Mouse (Mus musculus): ENCODE data around the gene Rab35. TPM values are rescaled to one million over a fixed set of nuclear protein-coding genes. Genes with fewer than 3 reads are reported as not detected.

Gene Rab35
- polyA plus RNA-seq, 1 experiment from 2014 or later, result 17.0 TPM

DNA sequence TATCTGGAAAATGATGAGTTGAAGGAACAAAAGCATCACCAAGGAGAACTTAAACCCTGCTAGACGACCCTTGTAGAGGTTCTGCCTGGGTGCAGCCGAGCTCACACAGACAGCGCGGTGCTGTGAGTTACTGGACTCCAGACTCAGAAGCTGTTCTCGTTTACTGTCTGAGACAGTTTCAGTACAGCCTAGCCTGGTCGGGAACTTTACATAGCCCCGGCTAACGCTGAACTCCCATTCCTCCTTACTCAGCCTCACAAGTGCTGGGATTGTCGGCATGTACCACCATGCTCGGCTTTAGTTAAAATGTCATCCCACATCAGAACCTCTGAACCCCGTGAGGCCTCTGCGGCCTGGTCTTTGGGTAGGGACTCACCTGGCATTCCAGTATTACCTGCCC lies 37.3 kb downstream of the Rab35 start:
- Histone ChIP-seq H3K27me3 (peaks cover 5% of the 10 kb centered on the region; the same call in 1 of the 2 replicates), H3K9me3 (no peaks in the 10 kb centered on the region), H3K27ac (no peak overlapping the region), H3K9ac (no peak overlapping the region), H3K36me3 (no peaks in the 10 kb centered on the region), H3K4me3 (no peak overlapping the region), H3K4me1 (no peaks in the 10 kb centered on the region), H3K4me2 (no peak overlapping the region)
- no peak for ATAC-seq (ENCODE audit: insufficient number of reproducible peaks, low FRiP score, low TSS enrichment, low read depth)
- WGBS, result 85% methylated on average over 12 of the region's 12 CpGs

GRCm38 (mm10) chr5:115669974-115670373 lies 38.3 kb downstream of the Rab35 start:
- no peak overlapping the region for H3K9ac ChIP-seq
- H3K4me1 ChIP-seq, result no peaks in the 10 kb centered on the region
- 85% methylated on average over 11 of the region's 11 CpGs for WGBS
- no peak overlapping the region for H3K4me3 ChIP-seq
- no peak overlapping the region for H3K4me2 ChIP-seq
- H3K27me3 ChIP-seq, result peaks cover 5% of the 10 kb centered on the region; the same call in 1 of the 2 replicates
- no peak for ATAC-seq (ENCODE audit: insufficient number of reproducible peaks, low FRiP score, low TSS enrichment, low read depth)
- H3K36me3 ChIP-seq, result no peaks in the 10 kb centered on the region
- H3K27ac ChIP-seq, result no peak overlapping the region
- no peaks in the 10 kb centered on the region for H3K9me3 ChIP-seq

DNA sequence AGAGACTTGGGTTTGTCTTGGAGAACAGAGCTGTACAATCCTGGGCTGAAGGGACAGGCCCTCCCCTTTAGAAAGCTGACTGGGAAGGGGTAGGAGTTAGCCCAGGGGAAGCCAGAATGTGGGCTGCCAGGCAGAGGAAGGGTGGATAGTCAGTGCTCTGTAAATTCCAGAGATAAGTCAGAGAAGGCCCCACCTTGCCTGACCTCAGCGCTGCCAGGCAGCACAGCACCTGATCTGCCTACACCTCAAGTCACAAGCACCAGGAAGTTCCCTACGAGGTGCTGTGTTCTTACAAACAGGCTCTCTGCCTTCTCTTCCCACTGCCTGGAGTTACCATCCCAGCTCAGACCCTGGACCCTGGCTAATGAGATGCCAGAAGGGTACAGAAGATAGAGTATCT lies 38.7 kb downstream of the Rab35 start:
- H3K9ac ChIP-seq, result no peak overlapping the region
- H3K4me1 ChIP-seq, result no peaks in the 10 kb centered on the region
- peaks cover 5% of the 10 kb centered on the region; the same call in 1 of the 2 replicates for H3K27me3 ChIP-seq
- H3K27ac ChIP-seq, result no peak overlapping the region
- no peak overlapping the region for H3K4me2 ChIP-seq
- H3K36me3 ChIP-seq, result no peaks in the 10 kb centered on the region
- 70% methylated on average over 2 of the region's 2 CpGs for WGBS
- H3K9me3 ChIP-seq, result no peaks in the 10 kb centered on the region
- H3K4me3 ChIP-seq, result no peak overlapping the region
- no peak for ATAC-seq (ENCODE audit: insufficient number of reproducible peaks, low FRiP score, low TSS enrichment, low read depth)

DNA sequence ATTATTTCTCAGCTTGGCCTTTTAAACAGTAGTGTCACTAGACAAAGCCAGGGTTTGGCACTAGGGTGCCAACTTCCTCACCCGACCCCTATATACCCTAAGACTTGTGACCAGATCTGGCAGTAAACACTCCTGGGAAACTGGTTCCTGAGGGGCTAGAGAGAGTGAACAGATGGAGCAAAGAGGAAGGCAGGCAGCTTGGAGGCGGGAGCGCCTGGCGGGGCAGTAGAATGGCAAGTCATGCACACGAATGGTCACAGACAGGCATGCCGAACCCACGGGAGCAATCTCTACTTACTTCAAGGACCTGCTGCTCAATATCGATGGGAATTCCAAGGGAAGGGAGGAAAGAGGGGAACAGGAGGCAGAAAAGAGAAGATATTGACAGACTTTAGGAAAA lies 40.1 kb downstream of the Rab35 start:
- no peak for ATAC-seq (ENCODE audit: insufficient number of reproducible peaks, low FRiP score, low TSS enrichment, low read depth)
- H3K4me3 ChIP-seq, result no peak overlapping the region
- H3K9ac ChIP-seq, result no peak overlapping the region
- H3K27ac ChIP-seq, result no peak overlapping the region
- no peak overlapping the region for H3K4me2 ChIP-seq
- no peaks in the 10 kb centered on the region for H3K9me3 ChIP-seq
- H3K27me3 ChIP-seq, result peaks cover 5% of the 10 kb centered on the region; the same call in 1 of the 2 replicates
- WGBS, result 65% methylated on average over 8 of the region's 8 CpGs
- H3K36me3 ChIP-seq, result no peaks in the 10 kb centered on the region
- H3K4me1 ChIP-seq, result no peaks in the 10 kb centered on the region

DNA sequence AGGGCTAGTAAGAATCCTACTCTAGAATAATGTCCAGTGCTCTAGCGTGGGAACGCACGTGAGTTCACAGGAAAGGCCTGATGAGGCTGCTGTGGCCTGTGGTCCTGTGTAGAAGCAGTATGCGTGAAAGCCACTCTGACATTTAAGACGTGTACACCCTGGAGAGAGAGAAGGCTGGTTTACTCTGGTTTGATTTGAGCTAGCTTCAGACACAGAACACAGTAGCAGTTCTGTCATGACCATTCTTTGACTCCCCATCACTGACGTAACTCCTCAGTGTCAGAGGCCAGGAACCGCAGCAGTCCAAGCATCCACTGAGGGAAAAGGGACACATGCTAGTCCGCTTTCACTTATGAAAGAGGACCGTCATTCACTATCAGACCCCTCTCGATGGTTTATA lies 53.4 kb downstream of the Rab35 start:
- no peaks in the 10 kb centered on the region for H3K9me3 ChIP-seq
- no peak overlapping the region for H3K9ac ChIP-seq
- no peaks in the 10 kb centered on the region for H3K4me1 ChIP-seq
- 84% methylated on average over 10 of the region's 10 CpGs for WGBS
- no peak overlapping the region for H3K4me2 ChIP-seq
- no peak overlapping the region for H3K4me3 ChIP-seq
- ATAC-seq (ENCODE audit: insufficient number of reproducible peaks, low FRiP score, low TSS enrichment, low read depth), result no peak
- H3K27me3 ChIP-seq, result no peaks in the 10 kb centered on the region
- no peaks in the 10 kb centered on the region for H3K36me3 ChIP-seq
- no peak overlapping the region for H3K27ac ChIP-seq

GRCm38 (mm10) chr5:115686716-115687115 lies 55.0 kb downstream of the Rab35 start:
- 50% methylated on average over 7 of the region's 7 CpGs for WGBS
- no peaks in the 10 kb centered on the region for H3K4me1 ChIP-seq
- no peak overlapping the region for H3K4me2 ChIP-seq
- no peak for ATAC-seq (ENCODE audit: insufficient number of reproducible peaks, low FRiP score, low TSS enrichment, low read depth)
- no peaks in the 10 kb centered on the region for H3K36me3 ChIP-seq
- H3K4me3 ChIP-seq, result no peak overlapping the region
- no peak overlapping the region for H3K27ac ChIP-seq
- H3K9me3 ChIP-seq, result no peaks in the 10 kb centered on the region
- no peaks in the 10 kb centered on the region for H3K27me3 ChIP-seq
- H3K9ac ChIP-seq, result no peak overlapping the region

GRCm38 (mm10) chr5:115693271-115693670 lies 61.6 kb downstream of the Rab35 start:
- no peaks in the 10 kb centered on the region for H3K36me3 ChIP-seq
- H3K4me2 ChIP-seq, result no peak overlapping the region
- no peaks in the 10 kb centered on the region for H3K9me3 ChIP-seq
- no peak overlapping the region for H3K4me3 ChIP-seq
- H3K9ac ChIP-seq, result no peak overlapping the region
- WGBS, result 65% methylated on average over 3 of the region's 3 CpGs
- H3K27ac ChIP-seq, result no peak overlapping the region
- no peaks in the 10 kb centered on the region for H3K27me3 ChIP-seq
- no peaks in the 10 kb centered on the region for H3K4me1 ChIP-seq
- no peak for ATAC-seq (ENCODE audit: insufficient number of reproducible peaks, low FRiP score, low TSS enrichment, low read depth)

DNA sequence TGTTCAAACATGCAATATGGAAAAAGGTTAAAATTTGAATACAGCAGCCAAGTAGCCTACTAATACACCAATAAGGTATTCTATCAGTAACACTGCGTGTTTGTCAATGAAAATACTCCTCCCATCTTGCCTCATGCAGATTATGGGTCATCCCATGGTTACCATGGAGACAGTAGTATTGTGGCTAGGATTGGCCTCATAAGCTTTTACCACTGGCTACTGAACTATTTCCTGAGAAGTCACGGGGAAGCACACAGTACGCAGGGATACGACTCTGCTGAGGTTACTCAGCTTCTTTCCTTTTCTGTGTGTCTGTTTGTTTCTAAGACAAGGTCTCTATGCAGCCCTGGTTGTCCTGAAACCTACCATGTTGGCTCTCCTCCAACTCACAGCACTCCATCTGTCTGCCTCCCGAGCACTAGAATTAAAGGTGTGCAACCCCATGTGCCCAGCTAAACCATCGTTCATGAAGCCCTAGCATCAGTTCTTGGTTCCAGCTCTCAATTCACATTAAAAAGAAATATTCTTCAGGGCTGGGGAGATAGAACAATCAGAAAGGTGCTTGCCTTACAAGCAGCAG lies 63.6 kb downstream of the Rab35 start:
- Histone ChIP-seq H3K4me3 (no peak overlapping the region), H3K27me3 (0 out of 2 replicates have a peak, but pooled peaks cover 3% of the 10 kb centered on the region), H3K9ac (no peak overlapping the region), H3K9me3 (no peaks in the 10 kb centered on the region), H3K4me1 (0 out of 2 replicates have a peak, but pooled peaks cover 3% of the 10 kb centered on the region), H3K36me3 (no peaks in the 10 kb centered on the region), H3K4me2 (no peak overlapping the region), H3K27ac (no peak overlapping the region)
- ATAC-seq (ENCODE audit: insufficient number of reproducible peaks, low FRiP score, low TSS enrichment, low read depth), result no peak
- 74% methylated on average over 6 of the region's 6 CpGs for WGBS

- Histone ChIP-seq H3K9ac (no peak overlapping the region), H3K27me3 (0 out of 2 replicates have a peak, but pooled peaks cover 3% of the 10 kb centered on the region), H3K27ac (no peak overlapping the region), H3K9me3 (no peaks in the 10 kb centered on the region), H3K4me2 (no peak overlapping the region), H3K4me1 (0 out of 2 replicates have a peak, but pooled peaks cover 3% of the 10 kb centered on the region), H3K36me3 (no peaks in the 10 kb centered on the region), H3K4me3 (no peak overlapping the region)
- 73% methylated on average over 5 of the region's 5 CpGs for WGBS
- no peak for ATAC-seq (ENCODE audit: insufficient number of reproducible peaks, low FRiP score, low TSS enrichment, low read depth)
Observed at GRCm38 (mm10) chr5:115696811-115697210, 65.1 kb downstream of the Rab35 start.

Small RNAs within 50 kb of the gene (microRNA-seq; reads per million reads assigned to microRNA genes)
- not detected for gene Mir7030

Other genes with a start within 250 kb of the Rab35 start
- gene Msi1, start 202.3 kb upstream of the Rab35 start, polyA plus RNA-seq (2015; fragmentation: Nextera tagmentation; extraction: Ambion mirVana), result 8.2 and 8.4 TPM in 2 replicates
- gene Pla2g1b, start 165.6 kb upstream of the Rab35 start, polyA plus RNA-seq (2015; fragmentation: Nextera tagmentation; extraction: Ambion mirVana), result not detected in 2 replicates
- 24.9 and 26.5 TPM in 2 replicates for gene Sirt4, start 147.2 kb upstream of the Rab35 start, polyA plus RNA-seq (2015; fragmentation: Nextera tagmentation; extraction: Ambion mirVana)
- 52.6 and 55.7 TPM in 2 replicates for gene Pxn, start 125.2 kb upstream of the Rab35 start, polyA plus RNA-seq (2015; fragmentation: Nextera tagmentation; extraction: Ambion mirVana)
- gene Rplp0, start 72.4 kb upstream of the Rab35 start, polyA plus RNA-seq (2015; fragmentation: Nextera tagmentation; extraction: Ambion mirVana), result 1,505 and 1,752 TPM in 2 replicates
- 32.9 and 36.3 TPM in 2 replicates for gene Gcn1l1, start 66.7 kb upstream of the Rab35 start, polyA plus RNA-seq (2015; fragmentation: Nextera tagmentation; extraction: Ambion mirVana)
- gene Bicdl1, start 99.7 kb downstream of the Rab35 start, polyA plus RNA-seq (2015; fragmentation: Nextera tagmentation; extraction: Ambion mirVana), result 14.3 and 16.7 TPM in 2 replicates
- 22.2 and 22.8 TPM in 2 replicates for gene Cit, start 213.4 kb downstream of the Rab35 start, polyA plus RNA-seq (2015; fragmentation: Nextera tagmentation; extraction: Ambion mirVana)